Mouse (Mus musculus): ENCODE measurements around the gene Strap.

Strap gene

GRCm38 (mm10) chr6:137773637-137774028 lies 38.8 kb downstream of the Strap start:
- in situ Hi-C loops (cut with MboI, MseI) = no loop called here

GRCm38 (mm10) chr6:137774166-137774565 lies 39.3 kb downstream of the Strap start:
- in situ Hi-C loops (cut with MboI, MseI) = no loop called here

- in situ Hi-C loops (cut with MboI, MseI) = no loop called here
Observed at GRCm38 (mm10) chr6:137775159-137775558, 40.3 kb downstream of the Strap start.

GRCm38 (mm10) chr6:137776981-137777380 lies 42.1 kb downstream of the Strap start:
- in situ Hi-C loops (cut with MboI, MseI) = no loop called here

- in situ Hi-C loops (cut with MboI, MseI) = no loop called here
Observed at GRCm38 (mm10) chr6:137783899-137784637, 49.2 kb downstream of the Strap start.

- in situ Hi-C loops (cut with MboI, MseI) = no loop called here
Observed at GRCm38 (mm10) chr6:137788976-137789590, 54.2 kb downstream of the Strap start.

GRCm38 (mm10) chr6:137789658-137790057 lies 54.8 kb downstream of the Strap start:
- in situ Hi-C loops (cut with MboI, MseI) = no loop called here

- in situ Hi-C loops (cut with MboI, MseI) = no loop called here
Observed at GRCm38 (mm10) chr6:137795494-137795893, 60.6 kb downstream of the Strap start.

- in situ Hi-C loops (cut with MboI, MseI) = no loop called here
Observed at GRCm38 (mm10) chr6:137796596-137797567, 62.0 kb downstream of the Strap start.

- in situ Hi-C loops (cut with MboI, MseI) = no loop called here
Observed at GRCm38 (mm10) chr6:137799253-137799652, 64.4 kb downstream of the Strap start.
